Mouse (Mus musculus) intestine, embryonic 14.5 days (tissue): Measurements from ENCODE around the gene Gpr18. TPM values are rescaled to one million over a fixed set of nuclear protein-coding genes. Genes with fewer than 3 reads are reported as not detected.
A peak's percentile ranks its signal among the peaks of the same experiment; 100 is the strongest.

Source experiments
- ATAC-seq: fragments of 200-750 bp; cut with Nextera tagmentation; replicated peaks from 2 replicates; pipeline ENCODE4 v1.8.0; 2017; ENCODE audit warnings: low read depth, moderate number of reproducible peaks, moderate TSS enrichment, moderate library complexity; ENCODE audit not compliant: low FRiP score, low TSS enrichment
- DNase-seq: peaks from one replicate; pipeline ENCODE4 v3.0.0-alpha.2; 2018; ENCODE audit warnings: low spot score
- H3K27ac ChIP-seq: fragments of 300-500 bp; sonication (generic); 2 replicates; pipeline ENCODE4 v1.5.1; 2014; ENCODE audit warnings: low read depth, mild to moderate bottlenecking, control low read depth
- H3K27me3 ChIP-seq: fragments of 300-500 bp; sonication (generic); replicated peaks from 2 replicates; pipeline ENCODE4 v1.6.1; 2014; ENCODE audit warnings: low read length, control low read depth; ENCODE audit not compliant: control insufficient read depth, insufficient read depth
- H3K36me3 ChIP-seq: fragments of 300-500 bp; sonication (generic); 2 replicates; pipeline ENCODE4 v1.6.1; 2014; ENCODE audit warnings: low read length, control low read depth; ENCODE audit not compliant: control insufficient read depth, insufficient read depth
- H3K4me1 ChIP-seq: fragments of 300-500 bp; sonication (generic); replicated peaks from 2 replicates; pipeline ENCODE4 v1.6.1; 2014; ENCODE audit warnings: low read length, control low read depth, mixed read lengths; ENCODE audit not compliant: control insufficient read depth, insufficient read depth
- H3K4me2 ChIP-seq: fragments of 300-500 bp; sonication (generic); 2 replicates; pipeline ENCODE4 v1.6.1; 2014; ENCODE audit warnings: low read length
- H3K4me3 ChIP-seq: fragments of 300-500 bp; sonication (generic); 2 replicates; pipeline ENCODE4 v1.5.1; 2014; ENCODE audit warnings: low read depth, low read length, control low read depth, mixed read lengths
- H3K9ac ChIP-seq: fragments of 300-500 bp; sonication (generic); 2 replicates; pipeline ENCODE4 v1.6.1; 2014; ENCODE audit warnings: mild to moderate bottlenecking, low read length
- H3K9me3 ChIP-seq: fragments of 300-500 bp; sonication (generic); 2 replicates; pipeline ENCODE4 v1.6.1; 2016; ENCODE audit warnings: low read length, control low read depth; ENCODE audit not compliant: control insufficient read depth
- WGBS: fragments of 180-500 bp; shearing (Covaris S2); extraction: QIAGEN DNeasy Blood & Tissue Kit; methylation state at CpG from one replicate; pipeline ENCODE4 v1.1.7; 2014; 5-methylcytosine and 5-hydroxymethylcytosine counted together
- polyA plus RNA-seq: library from polyadenylated mRNA; unstranded; fragments of >200 nt; fragmentation: Nextera tagmentation; extraction: Ambion mirVana; gene quantifications from 2 replicates; pipeline ENCODE4 v1.2.1, GENCODE M21; 2014

The Gpr18 gene
- polyA plus RNA-seq, 1 experiment from 2014 or later, result 0.62 TPM

DNA sequence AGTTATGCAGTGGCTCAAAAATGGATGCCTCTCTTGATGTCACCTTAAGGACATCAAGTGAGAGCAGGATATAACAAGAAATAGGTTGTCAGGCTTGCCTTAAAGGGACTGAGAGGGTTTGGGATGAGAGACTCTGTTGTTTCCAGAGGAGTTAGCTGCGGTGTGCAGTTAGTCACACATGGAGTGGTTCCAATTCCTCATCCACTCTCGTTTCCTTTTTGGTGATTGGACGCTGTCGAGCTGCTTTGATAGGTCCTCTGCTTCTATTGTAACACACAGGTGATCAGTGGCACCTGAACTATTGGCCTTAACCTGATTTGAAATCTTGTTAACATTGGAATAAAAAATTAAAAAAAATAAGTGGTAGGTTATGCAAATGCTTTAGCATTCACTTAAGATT, 7.2 kb upstream of the Gpr18 start:
- H3K9me3 ChIP-seq, result no peaks in the 10 kb centered on the region
- no peak overlapping the region for H3K27ac ChIP-seq
- H3K4me2 ChIP-seq, result no peak overlapping the region
- no peak for ATAC-seq
- no peak overlapping the region for H3K9ac ChIP-seq
- DNase-seq, result no peak
- no peak overlapping the region for H3K4me3 ChIP-seq
- H3K36me3 ChIP-seq, result peaks cover 1% of the 10 kb centered on the region; the same call in 1 of the 2 replicates
- H3K4me1 ChIP-seq, result no peaks in the 10 kb centered on the region; the same call in none of the 2 replicates
- 84% methylated on average over 4 of the region's 4 CpGs for WGBS
- no peaks in the 10 kb centered on the region for H3K27me3 ChIP-seq

DNA sequence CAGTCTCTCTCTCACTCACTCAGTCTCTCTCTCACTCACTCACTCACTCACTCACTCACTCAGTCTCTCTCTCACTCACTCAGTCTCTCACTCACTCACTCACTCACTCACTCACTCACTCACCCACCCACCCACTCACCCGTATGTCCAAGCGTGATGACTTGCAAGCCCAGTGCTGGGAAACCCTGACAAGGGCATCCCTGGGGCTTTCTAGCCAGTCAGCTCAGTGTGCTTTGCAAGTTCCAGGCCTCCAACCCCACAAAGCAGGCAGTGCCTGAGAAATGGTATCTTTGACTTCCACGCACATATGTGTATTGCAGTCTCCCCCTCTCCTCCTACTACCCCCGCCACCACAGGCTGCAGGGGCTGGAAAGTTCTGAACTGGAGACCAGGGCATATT, 6.4 kb upstream of the Gpr18 start:
- ATAC-seq (no peak), DNase-seq (no peak)
- Histone ChIP-seq H3K4me1 (no peaks in the 10 kb centered on the region; the same call in none of the 2 replicates), H3K27ac (no peak overlapping the region), H3K4me2 (no peak overlapping the region), H3K27me3 (no peaks in the 10 kb centered on the region), H3K9me3 (no peaks in the 10 kb centered on the region), H3K9ac (no peak overlapping the region), H3K4me3 (no peak overlapping the region), H3K36me3 (peaks cover 8% of the 10 kb centered on the region)
- WGBS, result 91% methylated on average over 4 of the region's 4 CpGs

DNA sequence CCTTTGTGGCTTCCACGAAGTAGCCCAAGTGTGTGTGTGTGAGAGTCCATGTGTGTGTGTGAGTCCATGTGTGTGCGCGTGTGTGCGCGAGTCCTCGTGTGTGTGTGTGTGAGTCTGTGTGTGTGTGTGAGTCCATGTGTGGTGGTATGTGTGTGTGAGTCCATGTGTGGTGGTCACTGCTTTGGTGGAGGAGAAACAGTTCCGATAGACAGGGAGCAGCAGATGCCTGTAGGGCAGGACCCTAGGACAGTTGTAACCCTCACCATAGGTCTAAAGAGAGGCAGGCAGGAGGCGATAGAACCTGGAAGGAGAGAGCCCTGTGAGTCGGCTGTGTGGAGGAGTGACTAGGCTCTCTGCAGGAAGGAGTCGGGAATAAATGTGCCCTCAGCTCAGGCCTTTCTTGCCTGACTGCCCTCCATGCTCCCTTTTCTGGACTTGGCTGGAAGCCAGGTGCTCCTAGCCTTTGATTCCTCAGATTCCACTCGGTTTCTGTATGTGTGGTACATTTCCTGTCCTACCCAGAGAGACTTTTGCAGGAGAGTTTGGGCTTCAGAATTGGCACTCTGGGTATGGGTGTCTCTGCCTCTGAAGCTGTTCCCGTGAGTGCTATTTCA, 5.0 kb upstream of the Gpr18 start:
- Histone ChIP-seq H3K4me2 (no peak overlapping the region), H3K9me3 (no peaks in the 10 kb centered on the region), H3K36me3 (peaks cover 16% of the 10 kb centered on the region), H3K4me1 (no peaks in the 10 kb centered on the region; the same call in none of the 2 replicates), H3K27ac (peak overlapping the region; percentile 47; the same call in 1 of the 2 replicates), H3K4me3 (no peak overlapping the region), H3K9ac (no peak overlapping the region), H3K27me3 (no peaks in the 10 kb centered on the region)
- WGBS, result 74% methylated on average over 12 of the region's 12 CpGs
- 0 out of 2 replicates have a peak, but pooled peaks have one; percentile 28 for ATAC-seq
- DNase-seq, result no peak

DNA sequence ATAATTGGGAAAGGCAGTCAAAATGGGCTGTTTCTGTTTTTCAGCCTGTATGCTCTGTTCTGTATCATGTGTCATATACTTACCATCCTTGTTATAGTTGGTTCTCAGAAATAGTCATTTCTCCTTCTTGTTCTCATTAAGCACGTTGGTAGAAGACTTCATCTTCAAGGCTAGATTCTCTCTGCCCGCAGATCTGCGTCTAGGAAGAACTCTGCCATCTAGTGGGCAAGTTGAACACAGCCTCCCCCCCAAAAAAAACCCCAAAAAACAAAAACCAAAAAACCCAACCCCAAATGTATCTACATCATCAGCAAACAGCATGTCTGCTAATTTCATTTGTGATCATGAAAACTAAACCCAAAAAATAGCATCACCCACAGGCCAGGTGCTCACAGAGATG, 4.2 kb upstream of the Gpr18 start:
- Histone ChIP-seq H3K9me3 (no peaks in the 10 kb centered on the region), H3K4me1 (no peaks in the 10 kb centered on the region; the same call in none of the 2 replicates), H3K9ac (no peak overlapping the region), H3K36me3 (peaks cover 16% of the 10 kb centered on the region), H3K27ac (no peak overlapping the region), H3K4me3 (no peak overlapping the region), H3K27me3 (no peaks in the 10 kb centered on the region), H3K4me2 (no peak overlapping the region)
- WGBS, result 19% methylated on average over 3 of the region's 3 CpGs
- DNase-seq (no peak), ATAC-seq (no peak)

DNA sequence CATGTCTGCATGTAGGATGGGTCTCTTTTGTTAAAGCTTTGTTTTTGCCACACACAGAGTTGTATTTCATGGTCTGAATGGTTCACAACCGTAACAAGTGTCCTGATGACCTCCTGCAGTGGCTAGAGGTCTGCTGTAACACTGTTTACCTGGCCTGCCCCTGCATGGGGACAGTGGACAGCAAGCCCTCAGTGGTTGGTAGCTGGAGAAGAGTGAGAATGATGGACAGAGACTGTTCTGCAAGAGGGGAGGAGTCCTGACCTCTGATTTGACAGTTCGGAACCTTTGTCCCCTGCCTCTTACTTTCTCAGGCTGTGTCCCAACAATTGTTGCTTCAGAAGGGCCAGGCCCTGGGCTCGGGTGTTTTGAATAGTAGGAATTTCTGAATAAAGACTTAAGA, 2.7 kb upstream of the Gpr18 start:
- ATAC-seq (no peak), DNase-seq (no peak)
- Histone ChIP-seq H3K36me3 (peaks cover 18% of the 10 kb centered on the region), H3K4me1 (no peaks in the 10 kb centered on the region; the same call in none of the 2 replicates), H3K27me3 (no peaks in the 10 kb centered on the region), H3K9ac (no peak overlapping the region), H3K4me2 (no peak overlapping the region), H3K9me3 (no peaks in the 10 kb centered on the region), H3K27ac (no peak overlapping the region), H3K4me3 (no peak overlapping the region)
- 87% methylated on average over 3 of the region's 3 CpGs for WGBS

DNA sequence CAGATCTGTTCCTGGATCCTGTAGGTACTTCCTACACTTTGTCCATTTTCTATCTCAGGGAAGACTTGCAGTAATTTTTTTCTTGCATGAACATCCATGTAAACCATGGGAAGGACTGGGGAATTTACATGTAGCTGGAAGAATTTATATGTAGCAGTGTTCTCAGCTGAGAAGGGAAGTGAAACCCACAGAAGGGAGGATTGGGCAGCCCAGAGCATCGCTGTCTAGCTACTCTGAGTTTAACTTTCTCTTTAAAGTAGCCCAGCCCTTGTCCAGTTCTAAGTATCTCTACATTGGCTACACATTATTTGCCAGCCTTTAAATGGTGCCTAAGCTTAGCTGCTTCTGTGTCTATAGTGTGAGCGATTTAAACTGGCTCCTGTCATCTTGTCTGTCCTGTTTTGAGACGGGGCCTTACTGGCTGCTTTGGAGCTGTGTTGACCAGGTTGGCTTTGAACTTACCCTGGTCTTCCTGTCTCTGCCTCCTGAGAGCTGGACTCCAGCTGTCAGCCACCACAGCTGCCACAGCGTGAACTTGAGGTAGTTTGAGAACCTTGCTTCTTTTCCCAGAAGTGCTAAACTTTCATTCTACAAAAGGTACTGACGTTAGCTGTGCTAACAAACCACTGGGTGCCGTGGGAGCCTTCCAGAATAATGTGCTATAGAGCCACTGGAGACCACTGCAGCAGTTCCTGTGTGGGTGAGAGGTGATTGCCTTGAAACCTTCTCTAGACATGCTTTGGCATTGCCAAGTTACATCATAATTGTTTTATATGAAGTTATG, 922 bp upstream of the Gpr18 start:
- Histone ChIP-seq H3K4me2 (no peak overlapping the region), H3K36me3 (peaks cover 26% of the 10 kb centered on the region), H3K9me3 (no peaks in the 10 kb centered on the region), H3K27me3 (no peaks in the 10 kb centered on the region), H3K27ac (no peak overlapping the region), H3K9ac (no peak overlapping the region), H3K4me3 (no peak overlapping the region), H3K4me1 (no peaks in the 10 kb centered on the region; the same call in none of the 2 replicates)
- DNase-seq, result no peak
- 88% methylated on average over 6 of the region's 6 CpGs for WGBS
- no peak for ATAC-seq

DNA sequence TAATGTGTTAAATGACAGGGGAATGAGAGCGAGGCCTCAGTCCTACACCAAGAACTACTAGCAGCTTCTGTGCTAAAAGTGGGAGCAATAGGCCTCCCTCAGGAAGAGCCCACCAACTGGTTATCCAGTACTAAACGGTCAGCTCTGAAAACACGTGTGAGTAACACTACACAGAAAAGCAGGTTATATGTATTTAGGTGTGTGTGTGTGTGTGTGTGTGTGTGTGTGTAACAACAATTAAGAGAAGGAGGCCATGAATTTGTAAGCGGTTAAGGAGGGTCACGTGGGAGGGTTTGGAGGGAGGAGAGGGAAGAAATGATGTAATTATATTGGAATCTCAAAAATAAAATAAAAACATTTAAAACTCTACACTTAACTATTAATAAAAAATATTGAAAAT, 438 bp downstream of the Gpr18 start:
- DNase-seq (no peak), ATAC-seq (no peak)
- no peak overlapping the region for H3K27ac ChIP-seq
- H3K9me3 ChIP-seq, result no peaks in the 10 kb centered on the region
- no peak overlapping the region for H3K4me2 ChIP-seq
- no peaks in the 10 kb centered on the region for H3K27me3 ChIP-seq
- H3K4me1 ChIP-seq, result no peaks in the 10 kb centered on the region; the same call in 1 of the 2 replicates
- WGBS, result 86% methylated on average over 5 of the region's 5 CpGs
- H3K36me3 ChIP-seq, result peaks cover 36% of the 10 kb centered on the region
- no peak overlapping the region for H3K9ac ChIP-seq
- H3K4me3 ChIP-seq, result no peak overlapping the region

DNA sequence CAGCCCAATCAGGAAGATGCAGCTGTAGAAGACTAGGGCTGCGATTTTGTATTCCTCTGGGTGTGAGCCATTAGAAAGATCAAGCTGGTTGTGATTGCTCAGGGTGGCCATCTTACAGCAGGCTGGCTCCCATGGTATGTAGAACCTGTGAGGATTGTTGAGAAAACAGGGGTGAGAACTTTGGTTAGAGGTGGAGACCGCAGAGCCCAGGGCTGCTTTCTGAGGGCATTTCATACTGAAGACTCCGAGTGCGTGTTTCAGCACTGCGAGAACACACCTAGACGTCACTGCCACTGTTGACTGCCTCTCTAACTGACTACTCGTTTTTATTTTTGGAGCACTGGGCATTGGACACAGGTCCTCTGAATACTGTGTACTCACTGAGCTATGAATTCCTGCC, 3.1 kb downstream of the Gpr18 start:
- ATAC-seq, result no peak
- peaks cover 56% of the 10 kb centered on the region for H3K36me3 ChIP-seq
- no peak overlapping the region for H3K27ac ChIP-seq
- no peaks in the 10 kb centered on the region for H3K4me1 ChIP-seq
- 91% methylated on average over 7 of the region's 7 CpGs for WGBS
- no peak overlapping the region for H3K4me3 ChIP-seq
- H3K9ac ChIP-seq, result no peak overlapping the region
- no peaks in the 10 kb centered on the region for H3K9me3 ChIP-seq
- H3K4me2 ChIP-seq, result no peak overlapping the region
- DNase-seq, result no peak
- H3K27me3 ChIP-seq, result no peaks in the 10 kb centered on the region
